Mouse (Mus musculus) stomach, postnatal 0 days (tissue): ENCODE measurements around the gene Arpc5.

Source experiments
- CTCF ChIP-seq: IDR thresholded peaks from 2 replicates; pipeline ENCODE4 v1.5.1; 2016; ENCODE audit warnings: antibody characterized with exemption, low read depth, mild to moderate bottlenecking, moderate library complexity
- EP300 ChIP-seq: optimal IDR thresholded peaks from 2 replicates; pipeline ENCODE3; 2016; ENCODE audit warnings: antibody characterized with exemption

DNA sequence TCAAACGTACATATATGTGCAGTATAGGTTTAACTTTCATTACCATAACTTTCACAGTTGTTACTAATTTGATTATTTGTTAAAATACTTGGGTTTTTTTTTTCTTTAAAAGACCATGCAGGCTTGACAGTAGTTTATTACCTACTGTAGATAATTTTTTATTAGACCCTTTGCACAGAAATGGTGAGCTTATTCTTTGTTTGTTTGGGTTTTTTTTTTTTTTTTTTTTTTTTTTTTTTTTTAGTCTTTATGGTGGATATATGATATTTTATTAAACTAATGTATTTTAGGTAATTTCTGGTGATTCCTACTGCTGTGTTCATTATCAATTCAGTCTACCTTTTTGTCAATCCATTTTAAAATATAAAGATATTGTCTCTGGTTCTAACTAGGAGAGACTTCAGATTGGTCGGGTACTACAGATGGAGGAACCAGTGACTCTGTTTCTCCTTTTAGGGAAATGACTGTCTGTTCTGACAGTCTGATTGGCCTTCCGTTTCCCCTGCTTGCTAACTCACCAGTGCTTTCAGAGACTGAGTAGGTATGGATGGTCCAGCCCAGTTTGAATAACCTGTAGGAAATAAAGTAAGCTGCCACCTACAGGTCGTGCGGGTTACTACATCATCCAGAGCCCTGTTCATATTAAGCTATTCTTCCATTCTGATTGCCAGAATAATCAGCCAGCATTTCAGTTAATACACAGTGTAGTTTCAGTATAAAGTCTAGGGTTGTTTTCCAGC, 1.6 kb downstream of the Arpc5 start:
- TF ChIP-seq CTCF, result peak; percentile 84
- TF ChIP-seq EP300, result no peak
